Mouse (Mus musculus) heart, adult 2 months (tissue): ENCODE measurements around the gene Aloxe3. TPM values are rescaled to one million over a fixed set of nuclear protein-coding genes. Genes with fewer than 3 reads are reported as not detected.
A peak's percentile ranks its signal among the peaks of the same experiment; 100 is the strongest.

Experiments used
- DNase-seq, 2 experiments: peaks; one replicate each; pipeline ENCODE4 v3.0.0; 2021
- H3K27ac ChIP-seq: fragments of 200-600 bp; 2 replicates; pipeline ENCODE4 v1.8.1; 2022
- H3K27me3 ChIP-seq: fragments of 200-500 bp; 2 replicates; pipeline ENCODE4 v1.6.1; 2012; ENCODE audit warnings: mild to moderate bottlenecking, low read length, inconsistent platforms, mixed read lengths; ENCODE audit not compliant: control insufficient read depth, insufficient read depth
- H3K36me3 ChIP-seq: fragments of 200-500 bp; 2 replicates; pipeline ENCODE4 v1.6.1; 2012; ENCODE audit warnings: low read length, inconsistent platforms; ENCODE audit not compliant: control insufficient read depth, insufficient read depth
- H3K4me1 ChIP-seq: fragments of 200-500 bp; 2 replicates; pipeline ENCODE4 v1.6.1; 2011; ENCODE audit warnings: low read length; ENCODE audit not compliant: control insufficient read depth, insufficient read depth
- H3K4me3 ChIP-seq: fragments of 200-600 bp; 2 replicates; pipeline ENCODE4 v1.8.1; 2022
- H3K79me2 ChIP-seq: fragments of 200-500 bp; replicated peaks from 2 replicates; pipeline ENCODE4 v1.6.1; 2012; ENCODE audit warnings: mild to moderate bottlenecking, inconsistent platforms, low read length, moderate library complexity, mixed read lengths; ENCODE audit not compliant: control insufficient read depth, insufficient read depth
- H3K9ac ChIP-seq: fragments of 200-500 bp; 2 replicates; pipeline ENCODE4 v1.6.1; 2012; ENCODE audit warnings: low read depth, mild to moderate bottlenecking, control low read depth, inconsistent platforms, low read length, mixed read lengths
- CTCF ChIP-seq: fragments of 200-600 bp; IDR thresholded peaks from 2 replicates; pipeline ENCODE4 v1.8.1; 2022; ENCODE audit warnings: antibody characterized with exemption, mild to moderate bottlenecking, moderate library complexity
- EP300 ChIP-seq: fragments of 200-500 bp; IDR thresholded peaks from 2 replicates; pipeline ENCODE4 v1.6.1; 2011; ENCODE audit warnings: low read depth, low read length, control low read depth; ENCODE audit not compliant: insufficient read depth
- POLR2A ChIP-seq: fragments of 200-500 bp; IDR thresholded peaks from 2 replicates; pipeline ENCODE4 v1.6.1; 2011; ENCODE audit warnings: mild to moderate bottlenecking, low read depth, low read length, control low read depth; ENCODE audit not compliant: insufficient read depth
- WGBS: fragments of 180-500 bp; shearing (Covaris S2); methylation state at CpG from one replicate; pipeline ENCODE4 v1.1.7; 2018; 5-methylcytosine and 5-hydroxymethylcytosine counted together
- intact Hi-C: fragments of 180-260 bp; cut with DNase I; formaldehyde crosslinking; loops from one replicate; pipeline ENCODE4 v1.15.1; 2025
- polyA plus RNA-seq: library from polyadenylated mRNA; depleted of rRNA; stranded (reverse); fragments of >200 nt; gene quantifications from 2 replicates; pipeline ENCODE4 v1.2.3, GENCODE M21; 2012
- total RNA-seq, 2 experiments: library from RNA; stranded (reverse); gene quantifications; 2 replicates each; pipeline ENCODE4 v1.2.3; 2021

The Aloxe3 gene
- total and polyA plus RNA-seq, 3 experiments: 0.05 to 0.16 (median 0.07) TPM

- Histone ChIP-seq H3K36me3 (no peaks in the 10 kb centered on the region), H3K4me1 (no peaks in the 10 kb centered on the region), H3K27ac (no peak overlapping the region), H3K9ac (no peak overlapping the region), H3K27me3 (no peaks in the 10 kb centered on the region), H3K79me2 (no peaks in the 10 kb centered on the region), H3K4me3 (no peak overlapping the region)
- TF ChIP-seq CTCF (no peak), EP300 (no peak), POLR2A (no peak)
- no peak for DNase-seq
- 76% methylated on average over 3 of the region's 3 CpGs for WGBS
- intact Hi-C loops: no loop called here
These were observed 52.8 kb downstream of the Aloxe3 start for GRCm38 (mm10) chr11:69178525-69178924.

- no peak overlapping the region for H3K4me3 ChIP-seq
- H3K27me3 ChIP-seq: no peaks in the 10 kb centered on the region
- H3K36me3 ChIP-seq: no peaks in the 10 kb centered on the region
- peak in 1 of 2 experiments; percentile 5 for DNase-seq
- no peaks in the 10 kb centered on the region for H3K79me2 ChIP-seq
- no peak for TF ChIP-seq POLR2A
- TF ChIP-seq CTCF: no peak
- no peak for TF ChIP-seq EP300
- WGBS: 52% methylated on average over 3 of the region's 3 CpGs
- no peak overlapping the region for H3K9ac ChIP-seq
- H3K27ac ChIP-seq: no peak overlapping the region
- intact Hi-C loops: no loop called here
- H3K4me1 ChIP-seq: no peaks in the 10 kb centered on the region
These were observed 53.8 kb downstream of the Aloxe3 start for GRCm38 (mm10) chr11:69179512-69179911.

GRCm38 (mm10) chr11:69180120-69180519 is 54.4 kb downstream of the Aloxe3 start:
- H3K4me3 ChIP-seq: no peak overlapping the region
- H3K36me3 ChIP-seq: no peaks in the 10 kb centered on the region
- H3K4me1 ChIP-seq: no peaks in the 10 kb centered on the region
- intact Hi-C loops: no loop called here
- no peak overlapping the region for H3K27ac ChIP-seq
- H3K27me3 ChIP-seq: no peaks in the 10 kb centered on the region
- no peak overlapping the region for H3K9ac ChIP-seq
- TF ChIP-seq CTCF (no peak), POLR2A (no peak), EP300 (no peak)
- 86% methylated on average over 4 of the region's 4 CpGs for WGBS
- H3K79me2 ChIP-seq: no peaks in the 10 kb centered on the region
- DNase-seq: no peak

- H3K4me3 ChIP-seq: no peak overlapping the region
- intact Hi-C loops: no loop called here
- DNase-seq: peak in 1 of 2 experiments; percentile 8
- WGBS: 62% methylated on average over 5 of the region's 5 CpGs
- no peak overlapping the region for H3K27ac ChIP-seq
- no peak overlapping the region for H3K9ac ChIP-seq
- no peaks in the 10 kb centered on the region for H3K27me3 ChIP-seq
- H3K4me1 ChIP-seq: no peaks in the 10 kb centered on the region
- TF ChIP-seq POLR2A (no peak), CTCF (no peak), EP300 (no peak)
- H3K36me3 ChIP-seq: no peaks in the 10 kb centered on the region
- no peaks in the 10 kb centered on the region for H3K79me2 ChIP-seq
These were observed 59.3 kb downstream of the Aloxe3 start for GRCm38 (mm10) chr11:69185031-69185430.

GRCm38 (mm10) chr11:69185936-69186335 is 60.2 kb downstream of the Aloxe3 start:
- 73% methylated on average over 6 of the region's 6 CpGs for WGBS
- Histone ChIP-seq H3K9ac (no peak overlapping the region), H3K4me3 (no peak overlapping the region), H3K79me2 (no peaks in the 10 kb centered on the region), H3K27ac (no peak overlapping the region), H3K27me3 (no peaks in the 10 kb centered on the region), H3K4me1 (no peaks in the 10 kb centered on the region), H3K36me3 (no peaks in the 10 kb centered on the region)
- DNase-seq: peak in 1 of 2 experiments; percentile 5
- TF ChIP-seq EP300 (no peak), POLR2A (no peak), CTCF (no peak)
- intact Hi-C loops: no loop called here

- peak; percentile 95; the same call in 1 of the 2 replicates for TF ChIP-seq CTCF
- 0 out of 2 replicates have a peak, but pooled peaks have one; percentile 50 for TF ChIP-seq EP300
- TF ChIP-seq POLR2A: no peak
- H3K4me3 ChIP-seq: no peak overlapping the region
- no peaks in the 10 kb centered on the region for H3K79me2 ChIP-seq
- intact Hi-C loops: loop anchor here (1.0 kb wide), 1 partner anchor 51 kb away; no protein-coding TSS in a partner anchor
- no peak overlapping the region for H3K27ac ChIP-seq
- peaks cover 7% of the 10 kb centered on the region for H3K27me3 ChIP-seq
- H3K36me3 ChIP-seq: no peaks in the 10 kb centered on the region
- peak in 1 of 2 experiments; percentile 44 for DNase-seq
- H3K9ac ChIP-seq: no peak overlapping the region
- WGBS: 5% methylated on average over 1 of the region's 1 CpGs
- no peaks in the 10 kb centered on the region for H3K4me1 ChIP-seq
These were observed 67.1 kb downstream of the Aloxe3 start for GRCm38 (mm10) chr11:69192840-69193239.
